Mouse (Mus musculus) thymus, postnatal 25 days (tissue): ENCODE results near the gene Adamtsl4.

Source experiments
- DNase-seq: peaks from one replicate; pipeline ENCODE4 v3.0.0; 2022

The Adamtsl4 gene

DNA sequence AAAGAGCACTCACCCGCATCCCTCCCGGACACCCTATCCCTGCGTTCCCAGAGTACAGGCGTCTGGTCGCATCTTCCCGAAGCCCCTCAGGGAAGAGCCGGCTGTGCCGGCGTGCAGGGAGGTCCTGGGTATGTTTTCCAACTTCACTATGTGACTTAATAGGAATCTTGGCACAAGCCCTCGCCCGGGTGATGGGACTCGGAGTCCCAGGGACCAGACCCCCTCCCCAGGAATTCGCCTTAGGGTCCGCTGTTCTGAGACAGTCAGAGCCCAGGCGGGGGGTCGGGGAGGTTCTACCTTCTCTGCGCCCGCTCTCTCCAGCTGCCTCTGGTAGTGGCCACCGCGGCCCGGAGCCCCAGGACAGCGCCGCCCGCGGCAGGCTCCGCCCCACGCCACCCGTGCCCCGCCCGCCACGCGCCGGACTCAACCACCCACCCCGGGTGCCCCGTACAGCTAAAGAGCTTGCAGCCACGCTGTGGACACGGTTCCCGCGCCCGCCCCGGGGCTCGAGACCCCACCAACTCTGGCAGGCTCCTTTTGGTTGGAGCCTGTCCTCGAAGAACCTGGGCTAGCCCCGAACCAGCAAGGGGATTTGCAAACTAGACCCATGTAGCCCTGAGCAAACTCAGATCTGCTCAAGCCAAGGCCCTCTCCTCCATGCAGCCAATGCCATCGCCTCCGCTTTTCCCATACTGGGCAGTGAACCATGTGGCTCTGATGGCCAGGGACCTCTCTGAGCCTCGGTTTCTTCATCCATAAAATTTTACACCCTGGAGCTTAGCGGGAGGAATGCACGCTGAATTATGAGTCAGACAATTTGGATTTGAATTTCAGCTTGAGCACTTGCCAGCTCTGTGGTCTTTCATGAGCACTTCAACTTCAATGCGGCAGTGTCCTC lies at the start of gene Adamtsl4:
Adamtsl4 (minus strand) TSS at position 394 of the 898 bp plus-strand sequence.
- peak; percentile 33 for DNase-seq

DNA sequence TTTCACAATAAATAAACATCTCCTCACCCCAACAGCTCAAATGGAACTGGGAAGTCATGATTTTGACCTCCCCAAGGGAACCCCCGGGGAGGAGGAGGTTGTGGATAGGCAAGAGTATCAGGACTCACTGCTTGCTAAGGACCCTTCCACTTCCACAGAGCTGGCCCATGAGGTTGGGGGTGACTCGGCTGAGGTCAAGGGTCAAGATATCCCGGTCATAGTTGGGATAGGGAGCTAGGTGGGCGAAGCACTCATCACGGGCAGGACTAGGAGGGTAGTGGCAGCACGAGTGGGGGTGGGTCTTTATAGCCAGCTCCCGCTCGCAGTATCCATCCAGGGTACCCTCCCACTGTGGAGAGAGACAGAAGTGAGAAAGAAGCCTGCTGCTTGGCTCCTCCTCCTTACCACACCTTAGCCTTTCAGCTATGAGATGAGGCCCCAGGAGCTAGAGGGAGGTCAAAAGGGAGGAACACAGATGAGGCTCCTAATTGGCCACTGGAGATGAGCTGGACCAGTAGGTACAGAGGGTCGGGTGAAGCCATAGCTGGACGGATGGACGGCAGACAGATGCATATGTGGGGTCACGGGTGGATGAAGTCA lies 47.5 kb upstream of the Adamtsl4 start:
- no peak for DNase-seq

GRCm38 (mm10) chr3:95734092-95734702 lies 46.5 kb upstream of the Adamtsl4 start:
- no peak for DNase-seq

GRCm38 (mm10) chr3:95732744-95733521 lies 45.2 kb upstream of the Adamtsl4 start:
- DNase-seq, result no peak

DNA sequence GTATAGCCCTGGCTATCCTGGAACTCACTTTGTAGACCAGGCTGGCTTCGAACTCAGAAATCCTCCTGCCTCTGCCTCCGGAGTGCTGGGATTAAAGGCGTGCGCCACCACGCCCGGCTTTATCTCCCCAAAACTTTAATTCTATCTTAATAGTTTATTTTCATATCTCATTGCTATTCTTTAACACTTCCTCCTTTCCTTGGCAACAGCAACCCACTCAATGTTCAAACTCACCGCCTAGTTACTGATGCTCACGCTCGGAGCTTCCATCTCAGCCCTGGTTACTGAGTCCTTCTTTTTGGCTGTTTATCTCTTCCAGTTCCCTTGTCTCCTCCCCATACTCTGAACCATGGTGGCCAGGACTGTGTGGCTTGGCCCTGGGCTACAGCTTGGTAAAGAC lies 44.6 kb upstream of the Adamtsl4 start:
- no peak for DNase-seq

GRCm38 (mm10) chr3:95731802-95732201 lies 44.1 kb upstream of the Adamtsl4 start:
- DNase-seq, result no peak

DNA sequence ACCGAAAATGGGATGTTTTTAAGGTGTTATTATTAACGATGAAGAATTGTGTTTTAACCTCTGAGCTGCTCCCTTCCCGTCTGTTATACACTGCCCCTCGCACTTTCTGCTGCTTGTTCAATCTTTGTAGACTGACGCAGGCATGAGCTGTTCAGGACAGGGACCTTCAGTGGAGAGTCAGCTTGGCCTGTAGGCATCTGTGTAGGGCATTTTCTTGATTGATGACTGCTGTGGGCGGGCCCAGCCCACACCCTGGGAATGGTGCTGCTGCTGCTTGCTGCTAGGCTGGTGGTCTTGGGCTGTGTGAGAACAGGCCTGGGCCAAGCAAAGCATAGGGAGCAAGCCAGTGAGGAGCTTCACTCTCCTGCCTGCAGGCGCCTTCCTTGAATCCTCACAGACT lies 42.7 kb upstream of the Adamtsl4 start:
- DNase-seq, result no peak

DNA sequence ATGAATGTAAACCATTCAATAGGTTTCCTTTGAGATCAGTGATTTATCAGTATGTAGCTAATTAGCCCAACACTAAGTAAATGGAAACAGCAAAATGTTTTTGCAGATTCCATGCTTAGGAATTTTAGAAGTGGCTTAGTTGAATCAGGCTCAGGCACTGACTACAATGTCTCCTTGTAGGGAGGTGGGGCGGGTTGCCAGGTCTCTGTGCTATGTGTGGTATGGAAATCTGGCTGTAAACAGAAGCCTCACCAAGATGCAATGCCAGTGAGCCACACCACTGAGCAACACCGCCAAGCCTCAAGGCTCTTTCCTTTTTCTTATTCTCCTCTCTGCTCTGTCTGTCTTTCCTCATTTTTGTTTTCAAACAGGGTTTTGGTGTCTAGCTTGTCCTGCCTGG lies 41.2 kb upstream of the Adamtsl4 start:
- no peak for DNase-seq

DNA sequence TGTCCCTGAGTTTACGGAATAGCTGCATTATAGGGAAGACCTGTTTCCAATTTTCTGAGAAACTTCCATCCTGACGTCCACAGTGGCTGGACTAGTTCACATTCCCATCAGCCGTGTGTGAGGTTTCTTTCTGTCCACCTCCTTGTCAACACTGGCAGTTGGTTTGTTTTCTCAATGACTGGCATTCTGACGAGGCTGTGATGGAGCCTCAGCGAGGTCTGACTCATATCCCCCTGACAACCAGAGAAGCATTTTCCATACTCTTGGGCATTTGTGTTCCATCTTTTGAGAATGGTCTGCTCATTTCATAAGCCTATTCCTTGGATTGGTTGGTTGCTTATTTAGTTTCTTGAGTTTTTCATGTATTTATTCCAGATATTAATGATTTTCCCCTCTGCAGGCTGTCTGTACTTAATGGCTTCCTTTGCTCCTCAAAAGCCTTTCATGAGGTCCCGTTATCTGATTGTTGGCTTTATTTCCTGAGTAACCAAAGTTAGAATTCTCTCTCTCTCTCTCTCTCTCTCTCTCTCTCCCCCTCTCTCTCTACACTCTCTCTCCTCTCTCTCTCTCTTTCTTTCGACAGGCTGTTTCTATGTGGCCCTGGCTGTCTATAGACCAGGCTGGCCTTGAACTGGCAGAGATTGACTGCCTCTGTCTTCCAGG lies 39.1 kb upstream of the Adamtsl4 start:
- no peak for DNase-seq

DNA sequence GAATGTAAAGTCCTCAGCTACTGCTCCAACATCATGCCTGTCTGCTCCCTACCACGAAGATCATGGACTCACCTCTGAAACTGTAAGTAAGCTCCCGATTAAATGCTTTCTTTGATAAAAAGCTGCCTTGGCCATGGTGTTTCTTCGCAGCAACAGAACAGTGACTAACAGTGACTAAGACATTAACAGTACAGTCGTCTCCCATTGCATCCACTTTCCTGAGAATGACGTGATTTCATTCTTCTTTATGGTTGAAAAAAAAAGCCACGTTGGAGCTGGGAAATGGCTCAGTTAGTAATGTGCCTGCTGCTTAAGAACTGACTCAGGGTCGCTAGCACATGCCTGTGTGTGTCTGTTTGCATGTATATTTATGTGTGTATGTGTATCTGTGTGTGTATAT lies 38.1 kb upstream of the Adamtsl4 start:
- no peak for DNase-seq

- peak; percentile 16 for DNase-seq
Observed at GRCm38 (mm10) chr3:95722386-95722785, 34.7 kb upstream of the Adamtsl4 start.

GRCm38 (mm10) chr3:95718153-95718552 lies 30.4 kb upstream of the Adamtsl4 start:
- DNase-seq, result no peak

DNA sequence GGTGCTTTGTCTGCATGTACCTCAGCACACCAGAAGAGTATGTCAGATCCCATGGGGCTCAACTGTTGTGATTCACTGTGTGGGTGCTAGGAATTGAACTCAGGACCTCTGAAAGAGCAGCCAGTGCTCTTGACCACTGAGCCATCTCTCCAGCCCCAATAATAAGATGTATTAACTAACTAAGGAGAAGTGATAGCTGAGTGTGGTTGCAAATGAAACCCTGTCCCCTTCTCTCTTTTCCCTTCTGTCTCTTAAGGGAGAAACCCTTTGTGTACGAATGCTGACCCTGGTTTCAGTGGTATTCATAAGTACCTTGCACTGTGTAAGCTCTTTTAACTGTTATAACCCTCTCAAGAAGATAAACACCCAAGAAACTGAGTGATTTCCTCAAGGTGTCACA lies 28.4 kb upstream of the Adamtsl4 start:
- DNase-seq, result no peak

- DNase-seq, result no peak
Observed at GRCm38 (mm10) chr3:95709967-95710366, 22.2 kb upstream of the Adamtsl4 start.

GRCm38 (mm10) chr3:95709044-95709443 lies 21.3 kb upstream of the Adamtsl4 start:
- no peak for DNase-seq

DNA sequence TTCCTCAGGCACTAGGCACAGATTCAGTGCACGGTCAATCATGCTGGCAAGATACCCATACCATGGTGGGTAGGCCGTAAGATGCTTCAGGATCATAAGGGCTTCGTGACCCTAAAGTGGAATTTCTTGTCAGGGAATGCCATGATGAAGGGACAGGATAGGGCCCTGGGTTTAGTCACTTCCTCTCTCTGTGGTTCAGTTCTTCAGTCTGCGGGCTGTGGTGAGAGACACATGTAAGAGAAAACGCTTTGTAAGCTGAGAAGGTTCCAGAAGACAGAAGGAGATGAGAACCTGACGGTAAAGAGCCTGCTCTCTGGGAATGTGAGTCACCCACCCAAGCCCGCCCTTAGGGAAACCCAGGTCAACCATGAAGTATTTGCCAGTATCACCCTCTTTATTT lies 19.8 kb upstream of the Adamtsl4 start:
- peak; percentile 52 for DNase-seq

GRCm38 (mm10) chr3:95706273-95706672 lies 18.6 kb upstream of the Adamtsl4 start:
- DNase-seq, result no peak

- DNase-seq, result no peak
Observed at GRCm38 (mm10) chr3:95704612-95705011, 16.9 kb upstream of the Adamtsl4 start.

GRCm38 (mm10) chr3:95703276-95703675 lies 15.6 kb upstream of the Adamtsl4 start:
- DNase-seq, result no peak

DNA sequence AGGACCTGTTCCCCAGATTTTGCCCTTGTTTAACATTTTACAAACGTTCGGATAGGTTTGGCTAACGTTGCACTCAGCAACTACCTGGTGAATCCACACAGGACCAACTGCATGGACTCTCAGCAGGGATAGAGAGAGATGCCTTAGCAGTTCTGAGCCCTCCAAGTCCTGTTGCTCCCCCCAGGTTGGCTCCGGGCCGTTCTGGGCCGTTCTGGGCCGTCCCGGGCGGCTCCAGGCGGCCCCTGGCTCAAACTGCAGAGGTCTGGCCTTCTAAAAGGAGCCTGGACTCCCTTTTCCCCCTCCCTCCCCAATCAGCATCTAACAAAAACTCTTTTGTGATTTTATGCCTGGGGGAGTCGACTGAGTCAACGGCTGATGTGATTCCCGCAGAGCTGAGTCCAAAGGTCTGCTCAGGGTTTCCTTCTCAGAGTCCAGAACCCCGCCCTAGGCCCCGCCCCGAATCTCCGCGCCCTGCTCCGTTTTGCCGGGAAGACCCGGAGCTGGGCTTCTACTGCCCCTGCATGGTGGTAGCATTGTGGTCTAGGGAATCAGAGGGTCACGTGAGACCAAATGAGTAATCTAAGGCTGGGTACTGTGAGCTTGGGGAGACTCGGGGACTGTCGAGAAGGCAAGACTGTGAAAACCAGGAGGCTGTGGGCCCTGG lies 14.3 kb upstream of the Adamtsl4 start:
- DNase-seq, result no peak

GRCm38 (mm10) chr3:95701085-95701484 lies 13.4 kb upstream of the Adamtsl4 start:
- DNase-seq, result no peak

DNA sequence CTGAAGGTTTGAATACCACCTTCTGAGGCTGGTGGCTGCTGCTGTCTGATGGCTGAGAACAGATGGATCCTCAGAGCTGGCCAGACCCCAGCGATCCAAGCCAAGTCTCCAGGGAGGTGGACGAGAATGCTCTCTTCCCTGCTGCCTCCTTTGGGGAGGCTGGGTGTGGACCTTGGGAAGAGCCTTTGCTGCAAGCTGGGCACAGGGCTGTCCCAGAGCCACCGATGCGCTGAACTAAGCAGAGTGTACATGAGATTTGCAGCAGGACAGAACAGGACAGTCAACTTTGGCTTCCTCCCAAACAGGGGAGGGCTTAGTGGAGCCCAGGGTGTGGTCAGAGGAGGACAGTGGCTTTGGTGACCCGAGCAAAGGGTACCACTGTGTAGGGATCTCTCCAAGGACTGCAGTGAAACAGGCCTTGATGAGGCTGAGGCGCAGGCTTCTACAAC lies 12.5 kb upstream of the Adamtsl4 start:
- no peak for DNase-seq
